Comparison of ENCODE assay signal across 25 mouse cellular contexts in the genomic region with DNA sequence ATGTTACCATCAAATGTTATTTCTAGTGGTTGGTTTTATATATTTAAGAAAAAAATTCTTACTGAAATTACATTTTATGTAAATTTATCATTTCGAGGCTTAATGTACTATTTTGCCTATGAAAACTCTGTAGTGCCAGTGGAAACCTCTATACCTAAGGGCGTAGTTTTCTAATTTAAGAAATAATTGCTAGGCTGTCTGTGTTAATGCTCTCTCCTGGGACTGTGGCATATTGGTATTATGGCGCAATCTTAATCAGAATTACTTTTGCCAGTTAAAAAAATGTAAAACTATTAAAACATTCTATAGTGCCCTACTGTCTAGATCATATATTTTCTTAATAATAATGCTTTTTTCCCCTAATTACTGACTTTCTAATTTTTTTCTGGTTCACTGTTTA.
DNase-seq lines count a peak whose midpoint lies in the region; ATAC-seq and TF ChIP-seq lines count a peak whose summit lies in the region.
"Had no signal": no experiment of that assay in that cellular context is flagged by ENCODE, and none has a peak within 500 bp of the region (broad histone marks: within the 10 kb centered on the region; RNA-seq: fewer than 3 reads in every experiment).

No protein-coding gene starts in this region.

- H3K27me3 ChIP-seq in embryonic facial prominence, embryonic 14.5 days (replicated peaks; ENCODE audit: control insufficient read depth, insufficient read depth, low read length) = no peaks in the 10 kb centered on the region
- no peaks in the 10 kb centered on the region for H3K27me3 ChIP-seq in embryonic facial prominence, embryonic 10.5 days (replicated peaks; ENCODE audit: low read depth, poor library complexity, severe bottlenecking)
- H3K27me3 ChIP-seq in hindbrain, embryonic 16.5 days (replicated peaks; ENCODE audit: control insufficient read depth, insufficient read depth, low read length) = no peaks in the 10 kb centered on the region
- H3K27me3 ChIP-seq in hindbrain, embryonic 12.5 days = no peaks in the 10 kb centered on the region
- H3K27me3 ChIP-seq in neural tube, embryonic 15.5 days (replicated peaks) = no peaks in the 10 kb centered on the region
- H3K27me3 ChIP-seq: embryonic facial prominence, embryonic 12.5 days; forebrain, embryonic 12.5 days; forebrain, embryonic 15.5 days; heart, embryonic 13.5 days had no signal

- WGBS in embryonic facial prominence, embryonic 14.5 days = 87% methylated on average over 3 of the region's 3 CpGs
- 89% methylated on average over 3 of the region's 3 CpGs for WGBS in embryonic facial prominence, embryonic 10.5 days
- WGBS in hindbrain, embryonic 16.5 days = 70% methylated on average over 3 of the region's 3 CpGs
- WGBS in hindbrain, embryonic 12.5 days = 82% methylated on average over 3 of the region's 3 CpGs
- 57% methylated on average over 3 of the region's 3 CpGs for WGBS in neural tube, embryonic 15.5 days

- no peak overlapping the region for H3K4me3 ChIP-seq in embryonic facial prominence, embryonic 14.5 days (ENCODE audit: low read depth, low read length)
- no peak overlapping the region for H3K4me3 ChIP-seq in embryonic facial prominence, embryonic 10.5 days
- H3K4me3 ChIP-seq in hindbrain, embryonic 16.5 days (ENCODE audit: low read length) = no peak overlapping the region
- no peak overlapping the region for H3K4me3 ChIP-seq in hindbrain, embryonic 12.5 days
- no peak overlapping the region for H3K4me3 ChIP-seq in neural tube, embryonic 15.5 days (replicated peaks)
- H3K4me3 ChIP-seq: embryonic facial prominence, embryonic 12.5 days; erythroblast, embryonic 14.5 days; forebrain, embryonic 12.5 days; forebrain, embryonic 15.5 days; heart, adult 2 months; heart, embryonic 10.5 days; heart, embryonic 13.5 days had no signal

- ATAC-seq in embryonic facial prominence, embryonic 14.5 days (ENCODE audit: low read depth) = peak; percentile 63; the same call in 1 of the 2 replicates
- 0 out of 2 replicates have a peak, but pooled peaks have one; percentile 30 for ATAC-seq in hindbrain, embryonic 16.5 days
- no peak for ATAC-seq in hindbrain, embryonic 12.5 days (ENCODE audit: low FRiP score)
- peak; percentile 59 for ATAC-seq in neural tube, embryonic 15.5 days (ENCODE audit: low FRiP score)
- ATAC-seq: activated CD4-positive, CD25-positive, alpha-beta regulatory T cell, adult 4 months; hindbrain, postnatal 0 days; inflammation-experienced regulatory T-cells, adult 6 months had no signal

- no peak overlapping the region for H3K4me2 ChIP-seq in embryonic facial prominence, embryonic 14.5 days (ENCODE audit: low read depth, low read length)
- H3K4me2 ChIP-seq in hindbrain, embryonic 16.5 days (ENCODE audit: low read length) = no peak overlapping the region
- H3K4me2 ChIP-seq in hindbrain, embryonic 12.5 days (replicated peaks) = no peak overlapping the region
- no peak overlapping the region for H3K4me2 ChIP-seq in neural tube, embryonic 15.5 days
- H3K4me2 ChIP-seq: embryonic facial prominence, embryonic 12.5 days; forebrain, embryonic 12.5 days; forebrain, embryonic 15.5 days; heart, embryonic 13.5 days had no signal

- no peak for DNase-seq in embryonic facial prominence, embryonic 14.5 days (ENCODE audit: low spot score)
- no peak for DNase-seq in embryonic facial prominence, embryonic 10.5 days (ENCODE audit: low spot score)
- peak; percentile 9 for DNase-seq in brain, embryonic 14.5 days (ENCODE audit: low read depth)
- DNase-seq in gastrocnemius, adult 18-20 months (ENCODE audit: low spot score) = no peak
- DNase-seq: adrenal gland, adult 8-10 months; adrenal gland, postnatal 25 days; cerebellum, adult 18-20 months; cerebellum, adult 9-10 months; gastrocnemius, postnatal 10 days; gastrocnemius, postnatal 36 days; heart, adult 2 months; heart, postnatal 14 days; heart, postnatal 4 days had no signal

- H3K9ac ChIP-seq in embryonic facial prominence, embryonic 14.5 days (ENCODE audit: low read depth, low read length) = no peak overlapping the region
- H3K9ac ChIP-seq in hindbrain, embryonic 16.5 days (ENCODE audit: low read depth, low read length) = no peak overlapping the region
- no peak overlapping the region for H3K9ac ChIP-seq in hindbrain, embryonic 12.5 days
- no peak overlapping the region for H3K9ac ChIP-seq in neural tube, embryonic 15.5 days (replicated peaks)
- H3K9ac ChIP-seq: embryonic facial prominence, embryonic 12.5 days; forebrain, embryonic 12.5 days; forebrain, embryonic 15.5 days; heart, embryonic 13.5 days had no signal

- no peak for TF ChIP-seq CTCF in brain, embryonic 14.5 days (IDR thresholded peaks at IDR 0.05; ENCODE audit: borderline replicate concordance, extremely low read depth, insufficient read depth, insufficient read length)

- no peaks in the 10 kb centered on the region for H3K9me3 ChIP-seq in embryonic facial prominence, embryonic 14.5 days (ENCODE audit: control insufficient read depth, low read length)
- H3K9me3 ChIP-seq in embryonic facial prominence, embryonic 10.5 days = no peaks in the 10 kb centered on the region
- H3K9me3 ChIP-seq in hindbrain, embryonic 16.5 days (ENCODE audit: control insufficient read depth, low read length) = no peaks in the 10 kb centered on the region
- no peaks in the 10 kb centered on the region for H3K9me3 ChIP-seq in hindbrain, embryonic 12.5 days (replicated peaks)
- H3K9me3 ChIP-seq in neural tube, embryonic 15.5 days (replicated peaks) = no peaks in the 10 kb centered on the region
- H3K9me3 ChIP-seq: embryonic facial prominence, embryonic 12.5 days; forebrain, embryonic 12.5 days; forebrain, embryonic 15.5 days; heart, embryonic 10.5 days; heart, embryonic 13.5 days had no signal

- no peaks in the 10 kb centered on the region for H3K36me3 ChIP-seq in embryonic facial prominence, embryonic 14.5 days (ENCODE audit: control insufficient read depth, insufficient read depth, low read length)
- H3K36me3 ChIP-seq in embryonic facial prominence, embryonic 10.5 days (replicated peaks) = no peaks in the 10 kb centered on the region
- no peaks in the 10 kb centered on the region for H3K36me3 ChIP-seq in hindbrain, embryonic 16.5 days (ENCODE audit: control insufficient read depth, insufficient read depth, low read length)
- H3K36me3 ChIP-seq in hindbrain, embryonic 12.5 days = no peaks in the 10 kb centered on the region
- no peaks in the 10 kb centered on the region for H3K36me3 ChIP-seq in neural tube, embryonic 15.5 days
- H3K36me3 ChIP-seq: embryonic facial prominence, embryonic 12.5 days; forebrain, embryonic 12.5 days; forebrain, embryonic 15.5 days; heart, embryonic 10.5 days; heart, embryonic 13.5 days had no signal

- no peak for TF ChIP-seq POLR2A in brain, embryonic 14.5 days (IDR thresholded peaks at IDR 0.05; ENCODE audit: borderline replicate concordance, extremely low read depth, insufficient read depth, insufficient read length, poor library complexity, severe bottlenecking)

- H3K27ac ChIP-seq in embryonic facial prominence, embryonic 14.5 days (replicated peaks; ENCODE audit: low read depth, low read length) = no peak overlapping the region
- H3K27ac ChIP-seq in embryonic facial prominence, embryonic 10.5 days (replicated peaks) = no peak overlapping the region
- no peak overlapping the region for H3K27ac ChIP-seq in hindbrain, embryonic 16.5 days (ENCODE audit: low read depth, low read length)
- H3K27ac ChIP-seq in hindbrain, embryonic 12.5 days = no peak overlapping the region
- H3K27ac ChIP-seq in neural tube, embryonic 15.5 days (replicated peaks) = no peak overlapping the region
- H3K27ac ChIP-seq: embryonic facial prominence, embryonic 12.5 days; forebrain, embryonic 12.5 days; forebrain, embryonic 15.5 days; heart, adult 2 months; heart, embryonic 10.5 days; heart, embryonic 13.5 days; hindbrain, postnatal 0 days had no signal

- no peaks in the 10 kb centered on the region for H3K4me1 ChIP-seq in embryonic facial prominence, embryonic 14.5 days (ENCODE audit: control insufficient read depth, insufficient read depth, low read length)
- no peaks in the 10 kb centered on the region for H3K4me1 ChIP-seq in embryonic facial prominence, embryonic 10.5 days
- no peaks in the 10 kb centered on the region for H3K4me1 ChIP-seq in hindbrain, embryonic 16.5 days (ENCODE audit: control insufficient read depth, insufficient read depth, low read depth, low read length)
- H3K4me1 ChIP-seq in hindbrain, embryonic 12.5 days = no peaks in the 10 kb centered on the region
- no peaks in the 10 kb centered on the region for H3K4me1 ChIP-seq in neural tube, embryonic 15.5 days
- H3K4me1 ChIP-seq: embryonic facial prominence, embryonic 12.5 days; forebrain, embryonic 12.5 days; forebrain, embryonic 15.5 days; heart, embryonic 10.5 days; heart, embryonic 13.5 days had no signal
